Mouse (Mus musculus) embryonic facial prominence, embryonic 12.5 days (tissue): ENCODE results near the gene Ccdc22. TPM values are rescaled to one million over a fixed set of nuclear protein-coding genes. Genes with fewer than 3 reads are reported as not detected.

Experiments
- ATAC-seq: fragments of 200-750 bp; cut with Nextera tagmentation; 2 replicates; pipeline ENCODE4 v1.8.0; 2017; ENCODE audit not compliant: insufficient number of reproducible peaks, insufficient read depth, low FRiP score, low TSS enrichment
- H3K27ac ChIP-seq: fragments of 300-500 bp; sonication (generic); 2 replicates; pipeline ENCODE4 v1.5.1; 2016; ENCODE audit warnings: mild to moderate bottlenecking
- H3K27me3 ChIP-seq: fragments of 300-500 bp; sonication (generic); 2 replicates; pipeline ENCODE4 v1.6.1; 2016; ENCODE audit warnings: mild to moderate bottlenecking, moderate library complexity
- H3K36me3 ChIP-seq: fragments of 300-500 bp; sonication (generic); 2 replicates; pipeline ENCODE4 v1.6.1; 2016; ENCODE audit warnings: mild to moderate bottlenecking
- H3K4me1 ChIP-seq: fragments of 300-500 bp; sonication (generic); 2 replicates; pipeline ENCODE4 v1.6.1; 2016
- H3K4me2 ChIP-seq: fragments of 300-500 bp; sonication (generic); replicated peaks from 2 replicates; pipeline ENCODE4 v1.6.1; 2016; ENCODE audit warnings: mild to moderate bottlenecking, moderate library complexity
- H3K4me3 ChIP-seq: fragments of 300-500 bp; sonication (generic); 2 replicates; pipeline ENCODE4 v1.5.1; 2016; ENCODE audit warnings: mild to moderate bottlenecking
- H3K9ac ChIP-seq: fragments of 300-500 bp; sonication (generic); 2 replicates; pipeline ENCODE4 v1.6.1; 2016; ENCODE audit warnings: mild to moderate bottlenecking, moderate library complexity
- H3K9me3 ChIP-seq: fragments of 300-500 bp; sonication (generic); 2 replicates; pipeline ENCODE4 v1.6.1; 2016; ENCODE audit warnings: mild to moderate bottlenecking, moderate library complexity
- WGBS: fragments of 180-500 bp; shearing (Covaris S2); methylation state at CpG from one replicate; pipeline ENCODE4 v1.1.7; 2016; 5-methylcytosine and 5-hydroxymethylcytosine counted together
- polyA plus RNA-seq: library from polyadenylated mRNA; unstranded; fragments of >200 nt; fragmentation: Nextera tagmentation; extraction: Ambion mirVana; gene quantifications from 2 replicates; pipeline ENCODE4 v1.2.1, GENCODE M21; 2016

The Ccdc22 gene
- polyA plus RNA-seq, 1 experiment from 2014 or later, result 32.4 TPM

- 89% methylated on average over 10 of the region's 10 CpGs for WGBS
- Histone ChIP-seq H3K4me1 (no peaks in the 10 kb centered on the region), H3K27me3 (no peaks in the 10 kb centered on the region), H3K4me3 (no peak overlapping the region), H3K9me3 (no peaks in the 10 kb centered on the region), H3K27ac (no peak overlapping the region), H3K4me2 (peak overlapping the region; percentile 56), H3K36me3 (no peaks in the 10 kb centered on the region), H3K9ac (no peak overlapping the region)
- ATAC-seq, result no peak
Observed at GRCm38 (mm10) chrX:7572466-7572865, 32.9 kb downstream of the Ccdc22 start.

- WGBS, result 88% methylated on average over 9 of the region's 9 CpGs
- no peak overlapping the region for H3K4me3 ChIP-seq
- no peaks in the 10 kb centered on the region for H3K9me3 ChIP-seq
- no peak for ATAC-seq
- H3K4me1 ChIP-seq, result no peaks in the 10 kb centered on the region
- no peak overlapping the region for H3K4me2 ChIP-seq
- H3K9ac ChIP-seq, result no peak overlapping the region
- H3K27me3 ChIP-seq, result no peaks in the 10 kb centered on the region
- no peaks in the 10 kb centered on the region for H3K36me3 ChIP-seq
- no peak overlapping the region for H3K27ac ChIP-seq
Observed at GRCm38 (mm10) chrX:7571565-7572136, 33.7 kb downstream of the Ccdc22 start.

GRCm38 (mm10) chrX:7570481-7571175 lies 34.7 kb downstream of the Ccdc22 start:
- H3K9ac ChIP-seq, result no peak overlapping the region
- H3K36me3 ChIP-seq, result no peaks in the 10 kb centered on the region
- H3K4me1 ChIP-seq, result no peaks in the 10 kb centered on the region
- 61% methylated on average over 7 of the region's 7 CpGs for WGBS
- no peaks in the 10 kb centered on the region for H3K27me3 ChIP-seq
- ATAC-seq, result no peak
- H3K4me2 ChIP-seq, result no peak overlapping the region
- no peaks in the 10 kb centered on the region for H3K9me3 ChIP-seq
- H3K4me3 ChIP-seq, result no peak overlapping the region
- H3K27ac ChIP-seq, result no peak overlapping the region

- Histone ChIP-seq H3K4me3 (no peak overlapping the region), H3K9ac (no peak overlapping the region), H3K27me3 (no peaks in the 10 kb centered on the region), H3K27ac (no peak overlapping the region), H3K36me3 (no peaks in the 10 kb centered on the region), H3K9me3 (no peaks in the 10 kb centered on the region), H3K4me1 (no peaks in the 10 kb centered on the region), H3K4me2 (no peak overlapping the region)
- ATAC-seq, result no peak
- 66% methylated on average over 9 of the region's 9 CpGs for WGBS
Observed at GRCm38 (mm10) chrX:7567491-7567890, 37.8 kb downstream of the Ccdc22 start.

GRCm38 (mm10) chrX:7566352-7566751 lies 39.0 kb downstream of the Ccdc22 start:
- H3K27ac ChIP-seq, result no peak overlapping the region
- no peak overlapping the region for H3K9ac ChIP-seq
- no peak overlapping the region for H3K4me2 ChIP-seq
- H3K9me3 ChIP-seq, result no peaks in the 10 kb centered on the region
- H3K4me3 ChIP-seq, result no peak overlapping the region
- H3K27me3 ChIP-seq, result no peaks in the 10 kb centered on the region
- H3K4me1 ChIP-seq, result no peaks in the 10 kb centered on the region
- 81% methylated on average over 6 of the region's 6 CpGs for WGBS
- ATAC-seq, result no peak
- no peaks in the 10 kb centered on the region for H3K36me3 ChIP-seq

GRCm38 (mm10) chrX:7563076-7563475 lies 42.2 kb downstream of the Ccdc22 start:
- 0 out of 2 replicates have a peak, but pooled peaks have one; percentile 10 for ATAC-seq
- H3K4me3 ChIP-seq, result no peak overlapping the region
- H3K9ac ChIP-seq, result no peak overlapping the region
- no peaks in the 10 kb centered on the region for H3K9me3 ChIP-seq
- H3K36me3 ChIP-seq, result no peaks in the 10 kb centered on the region
- no peaks in the 10 kb centered on the region for H3K4me1 ChIP-seq
- H3K27ac ChIP-seq, result no peak overlapping the region
- WGBS, result 22% methylated on average over 2 of the region's 2 CpGs
- H3K27me3 ChIP-seq, result no peaks in the 10 kb centered on the region
- H3K4me2 ChIP-seq, result no peak overlapping the region

GRCm38 (mm10) chrX:7553474-7553873 lies 51.8 kb downstream of the Ccdc22 start:
- H3K9ac ChIP-seq, result no peak overlapping the region
- H3K4me2 ChIP-seq, result no peak overlapping the region
- H3K27ac ChIP-seq, result no peak overlapping the region
- H3K4me1 ChIP-seq, result no peaks in the 10 kb centered on the region
- H3K4me3 ChIP-seq, result no peak overlapping the region
- no peaks in the 10 kb centered on the region for H3K9me3 ChIP-seq
- H3K27me3 ChIP-seq, result no peaks in the 10 kb centered on the region
- 92% methylated on average over 4 of the region's 4 CpGs for WGBS
- ATAC-seq, result no peak
- no peaks in the 10 kb centered on the region for H3K36me3 ChIP-seq

Other genes with a start within 250 kb of the Ccdc22 start
- 2.2 and 2.4 TPM in 2 replicates for gene Usp27x, start 229.7 kb downstream of the Ccdc22 start, polyA plus RNA-seq
- 0.08 TPM in 1 of 2 replicates, not detected in the other for gene Foxp3, start 31.9 kb downstream of the Ccdc22 start, polyA plus RNA-seq
- 3.5 TPM in 2 replicates for gene Ppp1r3f, start 31.2 kb downstream of the Ccdc22 start, polyA plus RNA-seq
- gene Cacna1f, start 1.6 kb upstream of the Ccdc22 start, polyA plus RNA-seq, result 0.04 and 0.09 TPM in 2 replicates
- 7.7 and 11.1 TPM in 2 replicates for gene Syp, start 33.0 kb upstream of the Ccdc22 start, polyA plus RNA-seq
- gene Prickle3, start 51.7 kb upstream of the Ccdc22 start, polyA plus RNA-seq, result 6.6 and 7.1 TPM in 2 replicates
- gene Plp2, start 65.9 kb upstream of the Ccdc22 start, polyA plus RNA-seq, result 58.4 and 63.2 TPM in 2 replicates
- 0.11 and 0.15 TPM in 2 replicates for gene Magix, start 75.7 kb upstream of the Ccdc22 start, polyA plus RNA-seq
- gene Gpkow, start 91.6 kb upstream of the Ccdc22 start, polyA plus RNA-seq, result 38.7 and 39.6 TPM in 2 replicates
- 32.3 and 33.0 TPM in 2 replicates for gene Wdr45, start 108.8 kb upstream of the Ccdc22 start, polyA plus RNA-seq
- not detected in 2 replicates for gene Gm45208, start 116.7 kb upstream of the Ccdc22 start, polyA plus RNA-seq
- 69.9 and 71.0 TPM in 2 replicates for gene Praf2, start 122.9 kb upstream of the Ccdc22 start, polyA plus RNA-seq
- gene Ccdc120, start 145.4 kb upstream of the Ccdc22 start, polyA plus RNA-seq, result 18.9 and 27.5 TPM in 2 replicates
- gene Tfe3, start 157.0 kb upstream of the Ccdc22 start, polyA plus RNA-seq, result 31.8 and 32.1 TPM in 2 replicates
- gene Gripap1, start 184.2 kb upstream of the Ccdc22 start, polyA plus RNA-seq, result 50.4 and 53.5 TPM in 2 replicates
- gene Kcnd1, start 216.8 kb upstream of the Ccdc22 start, polyA plus RNA-seq, result 2.3 and 2.4 TPM in 2 replicates
- gene Otud5, start 235.8 kb upstream of the Ccdc22 start, polyA plus RNA-seq, result 67.4 and 70.2 TPM in 2 replicates